Mouse (Mus musculus) lung, postnatal 10 days (tissue): ENCODE results near the gene 1700034I23Rik.
"Not testable (repeated sequence)": the region's sequence is repeated elsewhere in the genome, so short reads cannot be mapped to it uniquely, and the experiment has no call there.

Source experiments
- DNase-seq: peaks from one replicate; pipeline ENCODE4 v3.0.0; 2021

The 1700034I23Rik gene

GRCm38 (mm10) chr3:40902443-40902842, at the start of gene 1700034I23Rik:
1700034I23Rik (minus strand) TSS chr3:40902543.
- not testable (repeated sequence) for DNase-seq

- DNase-seq: peak; percentile 8
Observed at GRCm38 (mm10) chr3:40951365-40951764, 49.0 kb upstream of the 1700034I23Rik start.

- DNase-seq: peak; percentile 49
Observed at GRCm38 (mm10) chr3:40950601-40951201, 48.4 kb upstream of the 1700034I23Rik start.

GRCm38 (mm10) chr3:40949903-40950600, 47.7 kb upstream of the 1700034I23Rik start:
- DNase-seq: peak; percentile 53

- peak; percentile 99 for DNase-seq
Observed at GRCm38 (mm10) chr3:40949170-40949902, 47.0 kb upstream of the 1700034I23Rik start, which contains the start of gene Larp1b. Larp1b (plus strand) TSS chr3:40949828.

GRCm38 (mm10) chr3:40939019-40939418, 36.7 kb upstream of the 1700034I23Rik start:
- DNase-seq: no peak

GRCm38 (mm10) chr3:40938592-40938991, 36.2 kb upstream of the 1700034I23Rik start:
- DNase-seq: no peak

- no peak for DNase-seq
Observed at GRCm38 (mm10) chr3:40938189-40938588, 35.8 kb upstream of the 1700034I23Rik start.

GRCm38 (mm10) chr3:40894336-40894735, 8.0 kb downstream of the 1700034I23Rik start:
- peak; percentile 24 for DNase-seq

GRCm38 (mm10) chr3:40893816-40894258, 8.5 kb downstream of the 1700034I23Rik start:
- peak; percentile 99 for DNase-seq

- not testable (repeated sequence) for DNase-seq
Observed at GRCm38 (mm10) chr3:40853123-40853738, 49.1 kb downstream of the 1700034I23Rik start.
